Mouse (Mus musculus): ENCODE data around the gene Fastkd5.

Fastkd5 gene

GRCm38 (mm10) chr2:130634739-130635411 is 5.0 kb upstream of the Fastkd5 start:
- DNase-seq (ENCODE audit: extremely low read depth, insufficient read length, low spot score) = no peak

- DNase-seq (ENCODE audit: extremely low read depth, insufficient read length, low spot score) = no peak
Measured at GRCm38 (mm10) chr2:130634006-130634738, 4.3 kb upstream of the Fastkd5 start.

- no peak for DNase-seq (ENCODE audit: extremely low read depth, insufficient read length, low spot score)
Measured at GRCm38 (mm10) chr2:130632887-130633675, 3.3 kb upstream of the Fastkd5 start.

- DNase-seq (ENCODE audit: extremely low read depth, insufficient read length, low spot score) = no peak
Measured at GRCm38 (mm10) chr2:130632416-130632815, 2.6 kb upstream of the Fastkd5 start.

DNA sequence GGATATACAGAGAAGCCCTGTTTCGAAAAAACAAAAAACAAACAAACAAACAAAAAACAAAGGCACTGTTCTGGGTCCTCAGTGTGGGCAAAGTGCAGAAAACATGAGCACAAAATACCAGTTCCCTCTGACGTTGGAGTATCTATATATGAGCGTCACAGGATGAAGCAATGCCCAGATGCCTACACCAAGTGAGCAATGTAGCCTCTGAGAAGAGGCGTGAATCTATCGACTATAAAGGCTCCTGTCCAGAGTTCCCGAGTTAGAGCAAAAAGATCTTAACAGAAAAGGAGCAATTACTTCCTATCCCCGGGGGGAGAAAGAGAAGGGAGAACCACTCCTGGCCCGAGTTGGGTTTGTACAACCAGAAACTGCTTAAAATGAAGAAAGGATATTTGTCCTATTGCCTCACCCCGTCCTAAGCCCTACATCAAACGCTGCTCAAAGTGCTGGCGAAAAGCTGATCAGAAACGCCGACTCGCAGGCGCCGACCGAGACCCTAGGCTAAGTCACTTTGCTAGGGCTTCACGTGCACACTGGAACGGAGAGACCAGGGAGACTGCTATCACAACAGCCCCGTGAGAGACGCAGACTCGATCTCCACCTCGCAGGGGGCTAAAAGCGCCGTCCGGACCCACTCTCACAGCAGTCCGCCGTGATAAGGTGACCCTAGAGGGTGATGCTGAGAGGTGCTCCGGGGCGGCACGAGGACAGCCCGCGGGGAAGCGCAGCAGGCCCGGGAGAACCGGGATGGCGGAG is 568 bp downstream of the Fastkd5 start:
- no peak for DNase-seq (ENCODE audit: extremely low read depth, insufficient read length, low spot score)

- DNase-seq (ENCODE audit: extremely low read depth, insufficient read length, low spot score) = no peak
Measured at GRCm38 (mm10) chr2:130628424-130628823, 1.4 kb downstream of the Fastkd5 start.

- DNase-seq (ENCODE audit: extremely low read depth, insufficient read length, low spot score) = no peak
Measured at GRCm38 (mm10) chr2:130618972-130619371, 10.9 kb downstream of the Fastkd5 start.

GRCm38 (mm10) chr2:130613091-130613490 is 16.7 kb downstream of the Fastkd5 start:
- DNase-seq (ENCODE audit: extremely low read depth, insufficient read length, low spot score) = peak; percentile 17

- DNase-seq (ENCODE audit: extremely low read depth, insufficient read length, low spot score) = no peak
Measured at GRCm38 (mm10) chr2:130602195-130602594, 27.6 kb downstream of the Fastkd5 start.

GRCm38 (mm10) chr2:130598399-130598798 is 31.4 kb downstream of the Fastkd5 start:
- DNase-seq (ENCODE audit: extremely low read depth, insufficient read length, low spot score) = no peak

DNA sequence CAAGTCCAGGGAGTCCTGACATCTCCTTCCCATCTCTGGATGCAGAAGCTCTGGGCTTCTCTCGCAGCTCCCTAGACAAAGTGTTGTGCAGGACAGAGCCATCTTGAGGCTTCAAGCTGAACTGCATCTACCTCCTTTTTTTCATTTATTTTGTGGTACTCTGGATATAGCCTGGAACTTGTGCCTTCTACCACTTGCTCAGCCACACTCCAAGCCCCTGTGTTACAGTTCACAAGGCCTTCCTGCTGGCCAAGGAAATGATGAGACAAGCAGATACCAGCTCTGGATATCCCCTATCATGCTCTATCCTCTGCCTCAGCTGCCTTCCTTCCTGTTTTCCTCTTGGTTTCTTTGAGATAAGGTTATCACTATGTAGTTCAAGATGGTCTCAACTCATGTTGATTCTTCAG is 32.2 kb downstream of the Fastkd5 start:
- DNase-seq (ENCODE audit: extremely low read depth, insufficient read length, low spot score) = no peak

DNA sequence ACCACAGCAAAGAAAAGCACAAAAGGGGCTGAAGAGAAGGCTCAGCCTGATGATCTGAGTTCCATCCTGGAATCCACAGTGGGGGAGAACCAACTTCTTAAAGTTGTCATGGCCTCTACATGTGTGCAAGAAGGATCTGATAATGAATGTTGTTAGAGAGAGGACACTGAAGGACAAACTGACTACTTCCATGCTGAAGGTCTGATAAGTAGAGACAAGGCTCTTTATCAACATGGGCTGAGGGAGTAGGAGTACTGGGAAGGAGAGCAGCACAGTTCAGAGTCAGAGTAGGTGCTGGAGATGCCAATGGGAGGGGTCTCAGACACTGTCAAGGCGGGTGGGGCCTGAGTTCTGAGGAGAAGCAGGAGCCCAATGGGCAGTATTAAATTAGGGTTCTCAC is 34.2 kb downstream of the Fastkd5 start:
- DNase-seq (ENCODE audit: extremely low read depth, insufficient read length, low spot score) = no peak

GRCm38 (mm10) chr2:130591016-130591415 is 38.8 kb downstream of the Fastkd5 start:
- no peak for DNase-seq (ENCODE audit: extremely low read depth, insufficient read length, low spot score)

DNA sequence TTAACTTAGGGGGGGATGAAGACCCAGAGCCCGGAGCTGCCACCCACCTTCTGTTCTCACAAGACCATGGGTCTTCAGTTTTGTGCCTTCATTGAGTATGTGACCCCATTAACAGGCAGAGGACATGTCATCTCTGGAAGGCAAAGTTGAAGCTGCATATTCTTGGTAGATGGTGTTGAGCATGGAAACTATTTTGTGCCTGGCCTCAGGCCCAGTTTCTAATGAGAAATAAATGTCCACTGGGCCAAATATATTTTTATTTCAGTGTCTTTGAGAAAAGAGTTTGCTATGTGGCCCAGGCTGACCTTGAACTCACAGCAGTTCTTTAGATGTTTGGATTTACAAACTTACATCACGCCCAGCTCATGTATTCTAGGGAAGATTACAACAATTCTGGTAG is 40.1 kb downstream of the Fastkd5 start:
- no peak for DNase-seq (ENCODE audit: extremely low read depth, insufficient read length, low spot score)

DNA sequence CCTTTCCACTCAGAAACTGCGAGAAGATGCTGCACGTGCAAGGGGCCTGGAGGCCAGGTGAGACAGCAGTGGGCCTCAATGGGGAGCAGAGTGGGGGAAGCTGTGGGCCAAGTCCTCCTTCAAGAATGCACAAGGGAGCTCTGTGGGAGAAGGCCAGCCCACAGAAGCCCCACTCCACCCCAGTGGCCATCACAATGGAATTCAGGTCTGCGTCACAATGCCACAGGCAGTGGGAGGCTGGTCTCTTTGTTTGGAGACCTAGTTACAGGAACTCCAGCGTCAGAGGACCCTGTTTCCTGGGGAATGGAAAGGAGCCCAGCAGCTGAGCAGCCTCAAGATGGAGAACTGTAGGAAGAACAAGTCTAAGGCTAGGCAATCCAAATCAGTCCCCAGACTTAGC is 40.7 kb downstream of the Fastkd5 start:
- no peak for DNase-seq (ENCODE audit: extremely low read depth, insufficient read length, low spot score)

- no peak for DNase-seq (ENCODE audit: extremely low read depth, insufficient read length, low spot score)
Measured at GRCm38 (mm10) chr2:130588373-130588772, 41.5 kb downstream of the Fastkd5 start.

GRCm38 (mm10) chr2:130586016-130586415 is 43.8 kb downstream of the Fastkd5 start:
- no peak for DNase-seq (ENCODE audit: extremely low read depth, insufficient read length, low spot score)

GRCm38 (mm10) chr2:130583902-130584560 is 45.8 kb downstream of the Fastkd5 start:
- peak; percentile 41 for DNase-seq (ENCODE audit: extremely low read depth, insufficient read length, low spot score)

GRCm38 (mm10) chr2:130582552-130582951 is 47.3 kb downstream of the Fastkd5 start, which contains the start of gene Avp:
Gene Avp (minus strand): TSS chr2:130582554.
- DNase-seq (ENCODE audit: extremely low read depth, insufficient read length, low spot score) = no peak

- DNase-seq (ENCODE audit: extremely low read depth, insufficient read length, low spot score) = no peak
Measured at GRCm38 (mm10) chr2:130581201-130581600, 48.6 kb downstream of the Fastkd5 start.

Measured in 3134 (cell line).